Mouse (Mus musculus) stomach, embryonic 14.5 days (tissue): ENCODE measurements around the gene Cd59b. TPM values are rescaled to one million over a fixed set of nuclear protein-coding genes. Genes with fewer than 3 reads are reported as not detected.
A peak's percentile ranks its signal among the peaks of the same experiment; 100 is the strongest.
"Not testable (repeated sequence)": the region's sequence is repeated elsewhere in the genome, so short reads cannot be mapped to it uniquely, and the experiment has no call there.

Experiments used
- ATAC-seq: fragments of 200-750 bp; cut with Nextera tagmentation; 2 replicates; pipeline ENCODE4 v1.8.0; 2017; ENCODE audit warnings: low read depth, moderate TSS enrichment; ENCODE audit not compliant: insufficient number of reproducible peaks, insufficient read depth, low FRiP score
- H3K27ac ChIP-seq: fragments of 300-500 bp; sonication (generic); 2 replicates; pipeline ENCODE4 v1.5.1; 2014; ENCODE audit warnings: mild to moderate bottlenecking, low read length, moderate library complexity, mixed read lengths
- H3K27me3 ChIP-seq: fragments of 300-500 bp; sonication (generic); 2 replicates; pipeline ENCODE4 v1.6.1; 2014; ENCODE audit warnings: low read length, control low read depth, mixed read lengths; ENCODE audit not compliant: control insufficient read depth, insufficient read depth
- H3K36me3 ChIP-seq: fragments of 300-500 bp; sonication (generic); 2 replicates; pipeline ENCODE4 v1.6.1; 2014; ENCODE audit warnings: mild to moderate bottlenecking, control low read depth, low read length, moderate library complexity, mixed read lengths; ENCODE audit not compliant: control insufficient read depth, insufficient read depth
- H3K4me1 ChIP-seq: fragments of 300-500 bp; sonication (generic); 2 replicates; pipeline ENCODE4 v1.6.1; 2014; ENCODE audit warnings: low read length, control low read depth, mixed read lengths; ENCODE audit not compliant: control insufficient read depth, insufficient read depth
- H3K4me2 ChIP-seq: fragments of 300-500 bp; sonication (generic); replicated peaks from 2 replicates; pipeline ENCODE4 v1.6.1; 2014; ENCODE audit warnings: low read depth, low read length, control low read depth
- H3K4me3 ChIP-seq: fragments of 300-500 bp; sonication (generic); 2 replicates; pipeline ENCODE4 v1.5.1; 2014; ENCODE audit warnings: low read depth, low read length, control low read depth
- H3K9ac ChIP-seq: fragments of 300-500 bp; sonication (generic); replicated peaks from 2 replicates; pipeline ENCODE4 v1.6.1; 2014; ENCODE audit warnings: low read depth, mild to moderate bottlenecking, control low read depth, low read length, moderate library complexity, mixed read lengths
- H3K9me3 ChIP-seq: fragments of 300-500 bp; sonication (generic); 2 replicates; pipeline ENCODE4 v1.6.1; 2016; ENCODE audit warnings: low read depth, low read length, control low read depth; ENCODE audit not compliant: control insufficient read depth
- WGBS: fragments of 180-500 bp; shearing (Covaris S2); extraction: QIAGEN DNeasy Blood & Tissue Kit; methylation state at CpG from one replicate; pipeline ENCODE4 v1.1.7; 2014; 5-methylcytosine and 5-hydroxymethylcytosine counted together
- polyA plus RNA-seq: library from polyadenylated mRNA; unstranded; fragments of >200 nt; fragmentation: Nextera tagmentation; extraction: Ambion mirVana; gene quantifications from 2 replicates; pipeline ENCODE4 v1.2.1, GENCODE M21; 2014

The Cd59b gene
- polyA plus RNA-seq, 1 experiment from 2014 or later: 6.7 TPM

GRCm38 (mm10) chr2:104058381-104058780 is 11.3 kb upstream of the Cd59b start:
- Histone ChIP-seq H3K9me3 (no peaks in the 10 kb centered on the region), H3K9ac (no peak overlapping the region), H3K4me3 (no peak overlapping the region), H3K27me3 (no peaks in the 10 kb centered on the region), H3K36me3 (peaks cover 20% of the 10 kb centered on the region), H3K27ac (no peak overlapping the region), H3K4me2 (no peak overlapping the region), H3K4me1 (no peaks in the 10 kb centered on the region)
- no peak for ATAC-seq
- 81% methylated on average over 1 of the region's 1 CpGs for WGBS

- no peaks in the 10 kb centered on the region for H3K4me1 ChIP-seq
- no peak overlapping the region for H3K27ac ChIP-seq
- no peak overlapping the region for H3K4me2 ChIP-seq
- H3K9me3 ChIP-seq: no peaks in the 10 kb centered on the region
- H3K9ac ChIP-seq: no peak overlapping the region
- peaks cover 16% of the 10 kb centered on the region for H3K36me3 ChIP-seq
- no peak for ATAC-seq
- 89% methylated on average over 4 of the region's 4 CpGs for WGBS
- no peaks in the 10 kb centered on the region for H3K27me3 ChIP-seq
- H3K4me3 ChIP-seq: no peak overlapping the region
Observed at GRCm38 (mm10) chr2:104058954-104059353, 10.7 kb upstream of the Cd59b start.

DNA sequence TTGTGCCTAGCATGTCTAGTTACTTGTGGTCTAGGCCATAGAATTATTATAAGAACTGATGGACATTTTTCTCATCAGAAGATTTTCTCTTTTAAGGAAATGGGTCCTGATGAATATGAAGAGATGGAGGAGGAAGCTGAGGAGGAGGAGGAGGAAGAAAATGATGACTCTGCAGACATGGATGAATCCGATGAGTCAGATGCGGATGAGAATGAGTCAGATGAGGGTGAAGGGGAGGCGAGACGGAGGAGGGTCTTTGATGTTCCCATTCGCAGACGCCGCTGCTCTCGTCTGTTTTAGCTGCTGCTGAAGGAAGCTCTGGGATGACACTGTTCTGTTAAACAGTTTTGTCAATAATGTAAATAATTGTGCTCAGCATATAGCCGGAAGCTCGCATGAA is 9.9 kb upstream of the Cd59b start:
- 58% methylated on average over 10 of the region's 10 CpGs for WGBS
- Histone ChIP-seq H3K9ac (no peak overlapping the region), H3K4me1 (no peaks in the 10 kb centered on the region), H3K4me2 (no peak overlapping the region), H3K36me3 (peaks cover 12% of the 10 kb centered on the region), H3K27ac (no peak overlapping the region), H3K4me3 (no peak overlapping the region), H3K27me3 (no peaks in the 10 kb centered on the region), H3K9me3 (no peaks in the 10 kb centered on the region)
- no peak for ATAC-seq

- Histone ChIP-seq H3K9me3 (no peaks in the 10 kb centered on the region), H3K27me3 (no peaks in the 10 kb centered on the region), H3K36me3 (peaks cover 4% of the 10 kb centered on the region; the same call in 1 of the 2 replicates), H3K27ac (no peak overlapping the region), H3K4me3 (no peak overlapping the region), H3K4me1 (no peaks in the 10 kb centered on the region), H3K4me2 (no peak overlapping the region), H3K9ac (no peak overlapping the region)
- WGBS: 94% methylated on average over 6 of the region's 6 CpGs
- no peak for ATAC-seq
Observed at GRCm38 (mm10) chr2:104060996-104061395, 8.7 kb upstream of the Cd59b start.

GRCm38 (mm10) chr2:104062665-104063064 is 7.0 kb upstream of the Cd59b start:
- Histone ChIP-seq H3K9me3 (no peaks in the 10 kb centered on the region), H3K4me1 (no peaks in the 10 kb centered on the region), H3K27ac (no peak overlapping the region), H3K27me3 (no peaks in the 10 kb centered on the region), H3K9ac (no peak overlapping the region), H3K36me3 (peaks cover 4% of the 10 kb centered on the region; the same call in 1 of the 2 replicates), H3K4me2 (no peak overlapping the region), H3K4me3 (no peak overlapping the region)
- ATAC-seq: no peak

DNA sequence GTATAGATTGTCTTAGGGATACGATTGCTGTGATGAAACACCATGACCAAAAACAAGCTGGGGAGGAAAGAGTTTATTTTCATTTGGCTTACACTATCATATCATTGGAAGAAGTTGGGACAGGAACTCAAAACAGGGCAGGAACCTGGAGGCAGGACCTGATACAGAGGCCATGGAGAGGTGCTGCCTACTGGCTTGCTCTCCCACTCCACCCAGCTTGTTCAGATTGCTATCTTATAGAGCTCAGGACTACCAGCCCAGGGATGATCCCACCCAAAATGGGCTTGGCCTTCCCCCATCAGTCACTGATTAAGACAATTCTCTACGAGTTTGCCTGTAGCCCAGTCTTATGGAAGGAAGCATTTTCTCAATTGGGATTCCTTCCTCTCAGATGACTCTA is 5.5 kb upstream of the Cd59b start:
- H3K27me3 ChIP-seq: no peaks in the 10 kb centered on the region
- H3K4me2 ChIP-seq: no peak overlapping the region
- ATAC-seq: no peak
- no peak overlapping the region for H3K4me3 ChIP-seq
- no peak overlapping the region for H3K27ac ChIP-seq
- H3K9me3 ChIP-seq: no peaks in the 10 kb centered on the region
- peaks cover 4% of the 10 kb centered on the region; the same call in 1 of the 2 replicates for H3K36me3 ChIP-seq
- WGBS: 71% methylated on average over 2 of the region's 2 CpGs
- no peaks in the 10 kb centered on the region for H3K4me1 ChIP-seq
- H3K9ac ChIP-seq: no peak overlapping the region

- not testable (repeated sequence) for H3K4me2 ChIP-seq, H3K4me1 ChIP-seq, H3K9ac ChIP-seq, H3K9me3 ChIP-seq, H3K36me3 ChIP-seq, H3K4me3 ChIP-seq, H3K27ac ChIP-seq, ATAC-seq, H3K27me3 ChIP-seq
- 94% methylated on average over 5 of the region's 6 CpGs for WGBS
Observed at GRCm38 (mm10) chr2:104065526-104065925, 4.1 kb upstream of the Cd59b start, which contains the start of gene Gm10912. Gene Gm10912 (plus strand): TSS chr2:104065826.

GRCm38 (mm10) chr2:104068450-104068849 is 1.2 kb upstream of the Cd59b start, which contains the start of gene Gm10799:
Gene Gm10799 (minus strand): TSS chr2:104068550.
- H3K9ac ChIP-seq, H3K4me2 ChIP-seq, H3K4me3 ChIP-seq, H3K4me1 ChIP-seq, ATAC-seq, H3K27ac ChIP-seq, H3K36me3 ChIP-seq, H3K27me3 ChIP-seq, H3K9me3 ChIP-seq: not testable (repeated sequence)
- WGBS: 83% methylated on average over 7 of the region's 7 CpGs

- H3K4me3 ChIP-seq, H3K4me2 ChIP-seq, H3K36me3 ChIP-seq, H3K9me3 ChIP-seq, H3K9ac ChIP-seq, H3K4me1 ChIP-seq, H3K27me3 ChIP-seq, H3K27ac ChIP-seq: not testable (repeated sequence)
- WGBS: 55% methylated on average over 5 of the region's 5 CpGs
- peak; percentile 69; the same call in 1 of the 2 replicates for ATAC-seq
Observed at GRCm38 (mm10) chr2:104078285-104078684, 8.6 kb downstream of the Cd59b start.
